Mouse (Mus musculus) neural tube, embryonic 14.5 days (tissue): ENCODE data around the gene Itpkb. TPM values are rescaled to one million over a fixed set of nuclear protein-coding genes. Genes with fewer than 3 reads are reported as not detected.
A peak's percentile ranks its signal among the peaks of the same experiment; 100 is the strongest.

Experiments used
- ATAC-seq: fragments of 200-750 bp; cut with Nextera tagmentation; 2 replicates; pipeline ENCODE4 v1.8.0; 2017; ENCODE audit warnings: low read depth, mild to moderate bottlenecking, moderate TSS enrichment, moderate library complexity
- H3K27ac ChIP-seq: fragments of 300-500 bp; sonication (generic); 2 replicates; pipeline ENCODE4 v1.5.1; 2014; ENCODE audit warnings: low read depth, mild to moderate bottlenecking, control low read depth, low read length, moderate library complexity, mixed read lengths
- H3K27me3 ChIP-seq: fragments of 300-500 bp; sonication (generic); 2 replicates; pipeline ENCODE4 v1.6.1; 2014; ENCODE audit warnings: low read length; ENCODE audit not compliant: control insufficient read depth, insufficient read depth
- H3K36me3 ChIP-seq: fragments of 300-500 bp; sonication (generic); 2 replicates; pipeline ENCODE4 v1.6.1; 2014; ENCODE audit warnings: low read length, mixed read lengths; ENCODE audit not compliant: control insufficient read depth, insufficient read depth
- H3K4me1 ChIP-seq: fragments of 300-500 bp; sonication (generic); 2 replicates; pipeline ENCODE4 v1.6.1; 2014; ENCODE audit warnings: low read length; ENCODE audit not compliant: control insufficient read depth, insufficient read depth
- H3K4me2 ChIP-seq: fragments of 300-500 bp; sonication (generic); 2 replicates; pipeline ENCODE4 v1.6.1; 2014; ENCODE audit warnings: mild to moderate bottlenecking, low read depth, low read length, control low read depth
- H3K4me3 ChIP-seq: fragments of 300-500 bp; sonication (generic); 2 replicates; pipeline ENCODE4 v1.5.1; 2014; ENCODE audit warnings: low read depth, low read length, control low read depth, mixed read lengths
- H3K9ac ChIP-seq: fragments of 300-500 bp; sonication (generic); replicated peaks from 2 replicates; pipeline ENCODE4 v1.6.1; 2014; ENCODE audit warnings: low read depth, mild to moderate bottlenecking, control low read depth, low read length, mixed read lengths
- H3K9me3 ChIP-seq: fragments of 300-500 bp; sonication (generic); 2 replicates; pipeline ENCODE4 v1.6.1; 2016; ENCODE audit warnings: low read length; ENCODE audit not compliant: control insufficient read depth
- WGBS: fragments of 180-500 bp; shearing (Covaris S2); extraction: QIAGEN DNeasy Blood & Tissue Kit; methylation state at CpG from one replicate; pipeline ENCODE4 v1.1.7; 2014; 5-methylcytosine and 5-hydroxymethylcytosine counted together
- polyA plus RNA-seq: library from polyadenylated mRNA; unstranded; fragments of >200 nt; fragmentation: Nextera tagmentation; extraction: Ambion mirVana; gene quantifications from 2 replicates; pipeline ENCODE4 v1.2.1, GENCODE M21; 2014

The Itpkb gene
- polyA plus RNA-seq, 1 experiment from 2014 or later, result 2.4 TPM

DNA sequence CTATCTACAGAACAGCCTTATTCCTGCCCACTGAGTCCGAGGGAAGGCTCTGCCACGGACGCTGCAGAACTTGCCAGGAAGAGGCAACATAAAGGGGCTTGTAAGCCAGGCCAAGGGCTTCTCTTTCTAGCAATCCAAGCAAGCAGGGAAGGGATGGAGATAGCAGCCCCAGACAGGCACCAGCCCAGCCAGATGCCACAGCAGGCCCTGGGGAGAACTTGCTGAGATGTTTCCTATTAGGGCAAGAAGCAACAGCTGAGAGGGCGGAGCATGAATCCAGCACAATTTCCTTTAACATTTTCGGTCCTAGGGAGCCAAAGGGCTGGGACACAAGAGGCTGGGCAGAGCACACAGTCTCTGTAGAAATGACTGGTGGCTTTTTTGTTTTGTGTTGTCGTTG, 128.0 kb downstream of the Itpkb start:
- peak overlapping the region; percentile 23; the same call in 1 of the 2 replicates for H3K27ac ChIP-seq
- 58% methylated on average over 6 of the region's 6 CpGs for WGBS
- ATAC-seq, result 0 out of 2 replicates have a peak, but pooled peaks have one; percentile 26
- H3K4me2 ChIP-seq, result no peak overlapping the region
- no peaks in the 10 kb centered on the region for H3K36me3 ChIP-seq
- no peaks in the 10 kb centered on the region for H3K9me3 ChIP-seq
- H3K9ac ChIP-seq, result no peak overlapping the region
- H3K4me3 ChIP-seq, result no peak overlapping the region
- H3K27me3 ChIP-seq, result no peaks in the 10 kb centered on the region
- peaks cover 12% of the 10 kb centered on the region for H3K4me1 ChIP-seq

DNA sequence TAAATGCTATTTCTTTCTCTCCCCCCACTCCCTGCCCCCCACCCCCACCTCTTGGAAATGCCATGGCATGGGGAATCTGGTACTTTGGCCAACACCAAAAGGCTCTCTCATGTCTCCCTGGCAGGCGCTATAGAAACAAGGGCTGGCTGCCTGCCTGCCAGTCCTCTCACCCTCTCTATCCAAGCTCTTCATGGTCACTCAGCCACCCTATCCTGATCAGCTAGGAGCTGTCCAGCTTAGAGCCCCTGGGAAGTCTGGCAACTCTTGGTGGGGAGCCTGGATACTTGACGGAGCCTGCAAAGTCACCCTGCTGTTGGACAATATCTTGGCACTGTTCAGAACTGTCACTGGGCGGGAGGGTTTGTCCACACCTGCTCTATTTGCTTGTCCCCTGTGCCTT, 128.4 kb downstream of the Itpkb start:
- Histone ChIP-seq H3K27me3 (no peaks in the 10 kb centered on the region), H3K9ac (no peak overlapping the region), H3K4me3 (no peak overlapping the region), H3K4me2 (no peak overlapping the region), H3K4me1 (peaks cover 12% of the 10 kb centered on the region), H3K27ac (no peak overlapping the region; the same call in 1 of the 2 replicates), H3K36me3 (no peaks in the 10 kb centered on the region), H3K9me3 (no peaks in the 10 kb centered on the region)
- WGBS, result 65% methylated on average over 3 of the region's 3 CpGs
- ATAC-seq, result no peak

DNA sequence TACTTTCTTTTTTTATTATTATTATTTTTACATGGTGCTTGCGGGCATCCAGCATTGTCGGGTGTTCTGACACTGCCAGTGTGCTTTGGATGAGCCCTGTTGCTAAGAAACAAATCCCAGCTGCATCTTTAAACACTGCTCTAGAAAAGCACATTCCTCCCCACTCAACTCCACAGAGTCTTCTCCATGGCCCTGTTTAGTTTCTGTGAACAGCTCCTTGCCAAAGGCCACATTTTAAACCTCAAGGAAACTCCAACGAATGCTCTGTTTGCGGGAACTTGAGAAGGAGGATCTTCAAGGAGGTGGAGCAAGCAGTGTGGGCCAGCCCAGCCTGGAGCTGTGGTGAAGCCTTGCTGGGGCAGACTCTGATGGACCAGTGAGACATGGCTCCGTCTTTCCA, 130.4 kb downstream of the Itpkb start:
- WGBS, result 66% methylated on average over 5 of the region's 5 CpGs
- no peak for ATAC-seq
- H3K27ac ChIP-seq, result no peak overlapping the region
- no peaks in the 10 kb centered on the region for H3K27me3 ChIP-seq
- peaks cover 12% of the 10 kb centered on the region for H3K4me1 ChIP-seq
- H3K36me3 ChIP-seq, result no peaks in the 10 kb centered on the region
- H3K9ac ChIP-seq, result no peak overlapping the region
- no peak overlapping the region for H3K4me3 ChIP-seq
- H3K9me3 ChIP-seq, result no peaks in the 10 kb centered on the region
- no peak overlapping the region for H3K4me2 ChIP-seq

DNA sequence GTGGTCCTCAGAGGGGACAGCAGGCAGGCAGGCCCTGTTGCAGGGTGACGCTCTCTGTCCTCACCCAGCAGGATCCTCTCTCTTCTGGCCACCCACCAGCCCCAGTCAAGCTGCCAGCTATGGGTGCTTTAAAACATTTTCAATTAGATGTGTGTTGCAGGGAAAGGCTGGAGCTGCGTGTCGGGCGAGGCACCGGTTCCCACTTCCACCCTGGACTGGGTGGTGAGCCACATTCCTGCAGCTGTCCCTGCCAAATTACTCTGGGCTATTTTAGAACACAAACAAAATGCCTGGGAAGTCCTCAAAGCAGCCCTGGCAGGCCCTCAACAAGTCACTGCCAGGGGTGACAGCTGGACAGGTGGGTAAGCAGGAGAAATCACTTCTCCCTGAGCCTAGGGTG, 132.1 kb downstream of the Itpkb start:
- WGBS, result 86% methylated on average over 5 of the region's 5 CpGs
- Histone ChIP-seq H3K4me2 (no peak overlapping the region), H3K36me3 (no peaks in the 10 kb centered on the region), H3K27me3 (no peaks in the 10 kb centered on the region), H3K27ac (no peak overlapping the region), H3K9ac (no peak overlapping the region), H3K9me3 (no peaks in the 10 kb centered on the region), H3K4me1 (peaks cover 12% of the 10 kb centered on the region), H3K4me3 (no peak overlapping the region)
- no peak for ATAC-seq

DNA sequence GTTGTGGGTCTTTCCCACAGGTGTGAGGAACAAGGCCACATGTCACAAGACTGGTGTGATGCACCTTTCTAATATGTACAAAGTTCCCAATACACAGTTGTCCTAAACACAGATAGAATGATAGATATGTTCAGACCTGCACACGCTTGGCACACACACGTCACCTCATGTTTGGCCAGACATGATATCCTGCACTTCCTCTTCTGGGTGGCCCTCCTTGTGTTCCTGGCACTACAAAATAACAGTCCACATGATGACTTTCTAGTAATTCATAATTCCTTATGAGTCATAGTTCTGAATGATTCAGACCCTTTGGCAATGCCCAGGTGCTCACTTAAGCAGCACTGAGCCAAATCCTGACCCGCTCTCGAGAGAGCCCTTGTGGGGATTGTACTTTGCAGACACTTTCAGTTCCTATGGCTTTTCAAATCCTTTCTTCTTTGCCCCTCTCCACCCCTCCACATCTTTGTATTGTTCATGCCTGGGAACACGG, 132.7 kb downstream of the Itpkb start:
- no peak for ATAC-seq

DNA sequence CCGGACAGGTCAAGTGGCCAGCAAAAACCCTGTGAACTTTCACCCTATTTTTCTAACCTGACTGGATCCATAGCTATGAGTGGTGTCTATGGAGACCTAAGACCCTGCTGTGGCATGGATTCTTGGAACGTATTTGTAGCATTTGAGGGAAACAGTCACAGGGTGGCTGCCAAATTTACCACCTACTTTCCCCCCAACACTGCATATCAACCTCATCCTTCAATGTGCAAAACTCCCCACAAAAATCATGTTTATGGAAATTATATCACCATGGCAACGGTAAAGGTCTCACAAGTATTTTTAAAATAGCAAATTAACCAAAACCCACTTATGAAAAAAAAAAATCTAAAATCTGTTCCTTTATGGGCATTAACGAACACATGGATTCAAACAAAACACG, 134.1 kb downstream of the Itpkb start:
- no peak overlapping the region for H3K9ac ChIP-seq
- H3K27ac ChIP-seq, result no peak overlapping the region
- H3K27me3 ChIP-seq, result no peaks in the 10 kb centered on the region
- H3K9me3 ChIP-seq, result no peaks in the 10 kb centered on the region
- ATAC-seq, result no peak
- H3K36me3 ChIP-seq, result no peaks in the 10 kb centered on the region
- WGBS, result 79% methylated on average over 5 of the region's 5 CpGs
- no peaks in the 10 kb centered on the region for H3K4me1 ChIP-seq
- H3K4me3 ChIP-seq, result no peak overlapping the region
- no peak overlapping the region for H3K4me2 ChIP-seq

More for the DNA sequence above, 132.7 kb downstream of the Itpkb start:
- no peak overlapping the region for H3K4me3 ChIP-seq
- no peak overlapping the region for H3K4me2 ChIP-seq
- H3K27ac ChIP-seq, result no peak overlapping the region
- no peak overlapping the region for H3K9ac ChIP-seq
- H3K36me3 ChIP-seq, result no peaks in the 10 kb centered on the region
- peaks cover 9% of the 10 kb centered on the region for H3K4me1 ChIP-seq
- no peaks in the 10 kb centered on the region for H3K27me3 ChIP-seq
- H3K9me3 ChIP-seq, result no peaks in the 10 kb centered on the region
- WGBS, result 81% methylated on average over 5 of the region's 5 CpGs

DNA sequence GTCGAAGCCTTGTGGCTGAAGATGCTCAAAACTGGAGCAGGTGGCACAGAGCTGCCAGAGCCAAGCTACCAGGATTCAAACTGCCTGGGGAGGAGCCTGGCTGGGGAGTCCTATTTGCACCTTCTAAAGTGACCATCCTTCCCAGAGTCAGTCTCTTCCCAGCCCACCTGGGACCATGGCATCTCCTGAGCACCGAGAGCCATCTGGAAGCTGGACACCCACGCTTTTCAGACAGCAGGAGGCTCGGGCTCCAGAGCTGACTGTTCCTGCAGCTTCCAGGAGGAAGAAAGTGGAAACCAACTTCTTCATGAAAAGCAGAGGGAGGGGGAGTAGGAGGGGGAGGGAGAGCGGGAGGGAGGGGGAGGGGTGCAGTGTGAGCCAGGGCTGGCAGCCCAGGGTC, 135.3 kb downstream of the Itpkb start:
- Histone ChIP-seq H3K4me2 (no peak overlapping the region), H3K9ac (no peak overlapping the region), H3K27ac (no peak overlapping the region), H3K4me3 (no peak overlapping the region), H3K27me3 (no peaks in the 10 kb centered on the region), H3K36me3 (no peaks in the 10 kb centered on the region), H3K9me3 (no peaks in the 10 kb centered on the region), H3K4me1 (no peaks in the 10 kb centered on the region)
- WGBS, result 79% methylated on average over 5 of the region's 5 CpGs
- ATAC-seq, result no peak

DNA sequence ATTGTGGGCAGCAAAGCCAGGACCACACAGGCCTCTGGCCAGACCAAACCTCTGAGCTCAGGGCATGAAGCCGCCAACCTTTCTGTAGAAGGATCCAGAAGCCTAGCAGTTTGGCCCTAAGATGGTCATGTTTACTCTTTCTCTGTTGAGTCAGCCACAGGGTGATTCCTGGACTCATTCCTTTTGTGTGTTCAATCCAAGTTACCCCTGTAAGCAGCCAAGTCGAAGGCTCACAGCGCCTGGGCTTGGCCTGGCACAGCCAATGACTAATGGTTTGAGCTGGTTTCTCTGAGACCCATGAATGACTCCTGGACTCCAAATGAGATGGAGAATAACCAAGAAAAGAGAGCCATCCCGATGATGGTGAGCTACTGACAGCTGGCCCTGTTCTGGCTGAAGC, 137.7 kb downstream of the Itpkb start:
- H3K4me2 ChIP-seq, result no peak overlapping the region
- no peaks in the 10 kb centered on the region for H3K27me3 ChIP-seq
- WGBS, result 79% methylated on average over 4 of the region's 4 CpGs
- H3K9ac ChIP-seq, result no peak overlapping the region
- no peaks in the 10 kb centered on the region for H3K9me3 ChIP-seq
- no peaks in the 10 kb centered on the region for H3K4me1 ChIP-seq
- no peak for ATAC-seq
- no peak overlapping the region for H3K4me3 ChIP-seq
- no peaks in the 10 kb centered on the region for H3K36me3 ChIP-seq
- H3K27ac ChIP-seq, result no peak overlapping the region

DNA sequence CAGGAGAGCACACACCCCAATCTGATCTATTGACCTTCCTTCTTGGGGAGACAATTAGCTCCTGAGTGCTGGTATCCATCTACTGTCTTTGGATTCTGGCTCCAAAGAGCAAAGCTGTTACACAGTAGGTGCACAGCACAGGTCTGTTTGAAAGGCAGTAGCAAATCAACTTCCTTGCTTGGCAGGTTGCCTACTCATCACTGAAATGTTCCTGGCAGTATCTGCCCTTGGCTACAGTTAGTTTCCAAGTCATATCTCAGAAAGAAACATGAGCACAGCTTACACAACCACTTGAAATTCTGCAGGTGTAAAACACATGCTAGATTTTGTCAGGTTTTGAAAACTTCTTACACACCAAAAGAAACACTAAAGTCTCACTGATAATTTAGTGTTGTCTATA, 143.3 kb downstream of the Itpkb start:
- Histone ChIP-seq H3K4me1 (no peaks in the 10 kb centered on the region), H3K36me3 (no peaks in the 10 kb centered on the region), H3K4me2 (no peak overlapping the region), H3K9me3 (no peaks in the 10 kb centered on the region), H3K9ac (no peak overlapping the region), H3K27me3 (no peaks in the 10 kb centered on the region), H3K4me3 (no peak overlapping the region), H3K27ac (no peak overlapping the region)
- no peak for ATAC-seq
